9 mouse cellular contexts compared by ENCODE assay signal in the genomic region with DNA sequence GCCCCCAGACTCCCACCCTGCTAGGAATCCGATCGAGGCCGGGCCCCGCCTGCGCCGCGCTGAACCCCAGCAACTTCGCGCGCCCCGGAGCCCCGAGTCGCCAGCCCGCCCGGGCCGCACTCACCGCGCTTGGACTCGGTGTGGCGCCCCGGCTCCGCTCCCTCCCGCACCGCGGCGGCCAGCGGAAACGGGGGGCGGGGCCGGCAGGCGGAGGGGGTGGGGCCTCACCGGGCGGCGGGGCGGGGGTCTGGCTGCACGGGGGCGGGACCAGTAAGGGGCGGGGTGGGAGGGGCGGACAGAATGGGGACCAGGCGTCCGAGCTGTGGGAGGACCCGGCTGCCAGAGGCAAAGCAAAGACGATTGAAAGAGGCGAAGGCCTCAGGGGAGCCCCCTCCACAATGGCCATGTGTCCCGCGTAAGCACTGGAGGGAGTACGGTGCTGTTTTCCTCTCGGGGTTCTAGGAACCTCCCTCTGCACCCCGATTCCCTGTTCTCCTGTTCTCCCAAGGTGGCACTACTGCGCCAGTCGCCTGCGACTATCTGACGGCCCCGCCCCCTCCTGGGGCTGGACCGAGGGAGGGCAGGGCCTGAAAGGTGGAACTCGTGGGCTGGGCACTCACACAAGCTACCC. TPM values are rescaled to one million over a fixed set of nuclear protein-coding genes. Genes with fewer than 3 reads are reported as not detected.
DNase-seq lines count a peak whose midpoint lies in the region; ATAC-seq and TF ChIP-seq lines count a peak whose summit lies in the region.
"Had no signal": no experiment of that assay in that cellular context is flagged by ENCODE, and none has a peak within 500 bp of the region (broad histone marks: within the 10 kb centered on the region; RNA-seq: fewer than 3 reads in every experiment).

TSS of gene Tspan9 (minus strand) at position 205 of the 631 bp plus-strand sequence.

- peaks cover 10% of the 10 kb centered on the region for H3K4me1 ChIP-seq in heart, adult 2 months (ENCODE audit: control insufficient read depth, insufficient read depth, low read length)
- peaks cover 11% of the 10 kb centered on the region; the same call in 1 of the 2 replicates for H3K4me1 ChIP-seq in kidney, adult 2 months (ENCODE audit: control insufficient read depth, insufficient read depth, low read length)
- peaks cover 23% of the 10 kb centered on the region for H3K4me1 ChIP-seq in limb, embryonic 15.5 days
- H3K4me1 ChIP-seq in midbrain, embryonic 16.5 days (ENCODE audit: control insufficient read depth, insufficient read depth, low read length) = peaks cover 8% of the 10 kb centered on the region; the same call in 1 of the 2 replicates

- H3K79me2 ChIP-seq in heart, adult 2 months (replicated peaks; ENCODE audit: control insufficient read depth, insufficient read depth, low read length) = no peaks in the 10 kb centered on the region

- H3K27me3 ChIP-seq in heart, adult 2 months (ENCODE audit: control insufficient read depth, insufficient read depth, low read length) = no peaks in the 10 kb centered on the region
- no peaks in the 10 kb centered on the region for H3K27me3 ChIP-seq in kidney, adult 2 months (replicated peaks; ENCODE audit: control insufficient read depth, insufficient read depth, low read length)
- no peaks in the 10 kb centered on the region for H3K27me3 ChIP-seq in limb, embryonic 15.5 days
- no peaks in the 10 kb centered on the region for H3K27me3 ChIP-seq in midbrain, embryonic 16.5 days (ENCODE audit: control insufficient read depth, insufficient read depth, low read depth, low read length)
- H3K27me3 ChIP-seq in splenic B cell, adult 2 months (ENCODE audit: control insufficient read depth, insufficient read depth, low read length, poor library complexity, severe bottlenecking) = 0 out of 2 replicates have a peak, but pooled peaks cover 2% of the 10 kb centered on the region

- H3K9me3 ChIP-seq in limb, embryonic 15.5 days = no peaks in the 10 kb centered on the region
- no peaks in the 10 kb centered on the region for H3K9me3 ChIP-seq in midbrain, embryonic 16.5 days (replicated peaks; ENCODE audit: control insufficient read depth, low read length, poor library complexity, severe bottlenecking)

- no peaks in the 10 kb centered on the region for H3K36me3 ChIP-seq in heart, adult 2 months (ENCODE audit: control insufficient read depth, insufficient read depth, low read length)
- H3K36me3 ChIP-seq in kidney, adult 2 months (ENCODE audit: control insufficient read depth, insufficient read depth, low read length) = no peaks in the 10 kb centered on the region
- H3K36me3 ChIP-seq in limb, embryonic 15.5 days = no peaks in the 10 kb centered on the region
- no peaks in the 10 kb centered on the region for H3K36me3 ChIP-seq in midbrain, embryonic 16.5 days (ENCODE audit: control insufficient read depth, insufficient read depth, low read length)
- H3K36me3 ChIP-seq in splenic B cell, adult 2 months (ENCODE audit: control insufficient read depth, insufficient read depth, low read length, poor library complexity, severe bottlenecking) = no peaks in the 10 kb centered on the region
- H3K36me3 ChIP-seq: G1E had no signal

- TF ChIP-seq POLR2A in heart, adult 2 months (IDR thresholded peaks at IDR 0.05; ENCODE audit: insufficient read depth, low read depth, low read length) = 0 out of 2 replicates have a peak, but pooled peaks have one; percentile 9
- TF ChIP-seq POLR2A in kidney, adult 2 months (IDR thresholded peaks at IDR 0.05; ENCODE audit: low read depth, low read length) = peak; percentile 8

- peak in 1 of 2 experiments; percentile 50 for DNase-seq in frontal cortex, adult 2 months (ENCODE audit: extremely low spot score in 1 of 2, low spot score in 1 of 2)
- no peak for DNase-seq in frontal cortex, postnatal 25 days (ENCODE audit: low spot score in 2 of 2)
- DNase-seq in embryo, embryonic 9.5 days (ENCODE audit: extremely low spot score) = peak; percentile 91
- peak; percentile 86 to 87 for DNase-seq in heart, adult 2 months
- DNase-seq in kidney, adult 2 months = peak; percentile 93
- peak; percentile 34 for DNase-seq in splenic B cell, adult 2 months (ENCODE audit: low read depth, low spot score)

- TF ChIP-seq CTCF in heart, adult 2 months (IDR thresholded peaks at IDR 0.05) = no peak; the same call in 1 of the 2 replicates
- TF ChIP-seq CTCF in kidney, adult 2 months (conservative IDR thresholded peaks at IDR 0.05; ENCODE audit: insufficient read depth, insufficient read length, low read depth, low read length) = 0 out of 2 replicates have a peak, but pooled peaks have one; percentile 2

- H3K4me3 ChIP-seq in heart, adult 2 months = peak within 1 kb of the TSS; percentile 63
- peak within 1 kb of the TSS; percentile 70 for H3K4me3 ChIP-seq in kidney, adult 2 months (ENCODE audit: insufficient read depth, low read depth, low read length)
- peak within 1 kb of the TSS; percentile 70 for H3K4me3 ChIP-seq in limb, embryonic 15.5 days
- H3K4me3 ChIP-seq in midbrain, embryonic 16.5 days (ENCODE audit: low read depth, low read length) = peak within 1 kb of the TSS; percentile 70

- peak; percentile 84 for ATAC-seq in limb, embryonic 15.5 days (ENCODE audit: insufficient number of reproducible peaks, low FRiP score, low TSS enrichment, low read depth)
- peak; percentile 82 for ATAC-seq in midbrain, embryonic 16.5 days

- intact Hi-C loops in heart, adult 2 months (cut with DNase I) = loop anchor here (2.0 kb wide), 5 partner anchors 19 to 77 kb away; no protein-coding TSS in a partner anchor

- H3K27ac ChIP-seq in heart, adult 2 months = peak within 1 kb of the TSS; percentile 94
- peak within 1 kb of the TSS; percentile 75 for H3K27ac ChIP-seq in kidney, adult 2 months (ENCODE audit: insufficient read depth, low read depth, low read length)
- H3K27ac ChIP-seq in limb, embryonic 15.5 days = peak within 1 kb of the TSS; percentile 86
- peak within 1 kb of the TSS; percentile 28 for H3K27ac ChIP-seq in midbrain, embryonic 16.5 days (ENCODE audit: low read length)

- no peak for TF ChIP-seq EP300 in heart, adult 2 months (IDR thresholded peaks at IDR 0.05; ENCODE audit: insufficient read depth, low read depth, low read length)

- WGBS in heart, adult 2 months = 2% methylated on average over 53 of the region's 56 CpGs
- 2% methylated on average over 55 of the region's 56 CpGs for WGBS in kidney, adult 2 months
- WGBS in limb, embryonic 15.5 days = under 1% methylated on average over 42 of the region's 56 CpGs
- under 1% methylated on average over 26 of the region's 56 CpGs for WGBS in midbrain, embryonic 16.5 days

- H3K4me2 ChIP-seq in limb, embryonic 15.5 days = peak within 1 kb of the TSS; percentile 89
- H3K4me2 ChIP-seq in midbrain, embryonic 16.5 days (ENCODE audit: low read length) = peak within 1 kb of the TSS; percentile 98

- peak within 1 kb of the TSS; percentile 93 for H3K9ac ChIP-seq in heart, adult 2 months (ENCODE audit: low read depth, low read length)
- peak within 1 kb of the TSS; percentile 75 for H3K9ac ChIP-seq in limb, embryonic 15.5 days
- peak within 1 kb of the TSS; percentile 77 for H3K9ac ChIP-seq in midbrain, embryonic 16.5 days (ENCODE audit: low read depth, low read length)

RNA-seq across cellular contexts. Expression of gene Tspan9, which starts in this region (rescaled TPM):
- polyA plus RNA-seq in frontal cortex, adult 2 months (2012; rRNA removed) = 56.9 and 60.6 TPM in 2 replicates
- 100 to 1,000 TPM in 1 of 2 experiments, 10 to 100 TPM in 1; 84.9 to 104 TPM for total RNA-seq in heart, adult 2 months (2021)
- polyA plus RNA-seq in heart, adult 2 months (2012; rRNA removed) = 88.5 and 127 TPM in 2 replicates
- polyA plus RNA-seq in kidney, adult 2 months (2012; rRNA removed) = 107 and 109 TPM in 2 replicates
- 140 and 141 TPM in 2 replicates for polyA plus RNA-seq in limb, embryonic 15.5 days (2015; fragmentation: Nextera tagmentation; extraction: Ambion mirVana)
- 43.2 and 46.3 TPM in 2 replicates for polyA plus RNA-seq in midbrain, embryonic 16.5 days (2015; fragmentation: Nextera tagmentation; extraction: Ambion mirVana)
- polyA plus RNA-seq: G1E had no signal

Comparison
In these comparisons a context has a peak if more than half of its experiments do, and no peak if none do; other contexts are left out.
1. DNase-seq: peak in embryo, embryonic 9.5 days (single experiment), heart, adult 2 months (2 of 2), kidney, adult 2 months (single experiment) and splenic B cell, adult 2 months (single experiment); none in frontal cortex, postnatal 25 days (0 of 2).
2. H3K27ac ChIP-seq: peak in every context shown above with its lines; median percentile 94 in heart, adult 2 months; 86 in limb, embryonic 15.5 days; 75 in kidney, adult 2 months; 28 in midbrain, embryonic 16.5 days.
3. Peak in every context shown above with its lines, with median percentiles within 50 percentile points of each other: H3K4me3 ChIP-seq and H3K9ac ChIP-seq.